Mouse (Mus musculus): ENCODE results near the gene Ndufv1.
"Not testable (repeated sequence)": the region's sequence is repeated elsewhere in the genome, so short reads cannot be mapped to it uniquely, and the experiment has no call there.

Gene Ndufv1

DNA sequence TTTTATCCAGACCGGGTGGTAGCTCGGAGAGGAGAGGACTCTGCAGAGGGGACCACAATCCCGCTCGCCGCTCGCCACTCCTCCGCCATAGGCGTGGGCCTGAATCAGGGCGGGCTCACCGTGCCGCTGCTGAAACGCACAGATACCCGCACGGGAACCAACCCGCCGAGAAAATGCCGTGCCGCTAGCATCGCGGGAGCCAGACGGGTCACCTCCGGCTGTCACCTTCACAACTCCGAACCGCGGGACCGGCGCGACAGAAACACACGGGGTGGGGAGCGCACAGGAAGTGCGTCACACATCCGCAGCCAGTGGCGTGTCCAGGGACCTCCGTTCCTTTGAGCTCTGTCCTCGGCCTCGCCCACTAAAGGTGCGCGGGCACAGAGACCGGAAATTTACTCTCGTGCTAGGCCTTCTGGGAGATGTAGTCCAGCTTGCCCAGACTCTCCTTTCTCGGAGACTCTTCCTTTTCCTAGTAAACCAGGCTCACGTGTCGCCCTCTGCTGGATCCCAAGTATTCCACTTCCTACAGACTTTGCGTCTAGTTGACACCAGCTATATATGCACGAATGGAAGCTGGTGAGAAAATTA is at the start of gene Ndufv1:
Ndufv1 (minus strand) TSS at position 375 of the 591 bp plus-strand sequence.
- DNase-seq (ENCODE audit: low read depth, low spot score), result peak; percentile 99

DNA sequence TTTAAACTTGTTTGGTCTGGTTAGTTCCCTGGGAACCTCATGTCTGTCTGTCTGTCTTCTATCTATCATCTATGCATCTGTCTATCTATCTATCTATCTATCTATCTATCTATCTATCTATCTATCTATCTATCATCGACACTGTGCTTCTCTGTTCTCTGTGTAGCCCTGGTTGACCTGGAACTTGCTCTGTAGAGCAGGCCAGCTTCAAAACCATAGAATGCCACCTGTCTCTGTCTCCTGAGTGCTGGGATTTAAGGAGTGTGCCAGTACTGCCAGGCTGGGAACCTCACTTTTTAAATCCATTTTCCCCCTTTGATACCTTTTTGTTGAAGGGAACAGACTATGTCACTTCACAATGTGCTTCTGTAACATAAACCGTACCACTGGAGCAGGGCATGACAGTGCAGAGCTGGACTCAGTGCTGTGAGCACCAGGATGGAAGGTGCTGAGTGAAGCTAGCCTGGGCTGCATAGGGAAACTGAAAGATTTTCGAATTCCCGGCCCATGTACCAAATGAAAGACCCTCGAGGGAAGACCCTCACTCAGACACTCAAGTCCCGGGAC is 48.4 kb upstream of the Ndufv1 start:
- DNase-seq (ENCODE audit: low read depth, low spot score), result no peak

DNA sequence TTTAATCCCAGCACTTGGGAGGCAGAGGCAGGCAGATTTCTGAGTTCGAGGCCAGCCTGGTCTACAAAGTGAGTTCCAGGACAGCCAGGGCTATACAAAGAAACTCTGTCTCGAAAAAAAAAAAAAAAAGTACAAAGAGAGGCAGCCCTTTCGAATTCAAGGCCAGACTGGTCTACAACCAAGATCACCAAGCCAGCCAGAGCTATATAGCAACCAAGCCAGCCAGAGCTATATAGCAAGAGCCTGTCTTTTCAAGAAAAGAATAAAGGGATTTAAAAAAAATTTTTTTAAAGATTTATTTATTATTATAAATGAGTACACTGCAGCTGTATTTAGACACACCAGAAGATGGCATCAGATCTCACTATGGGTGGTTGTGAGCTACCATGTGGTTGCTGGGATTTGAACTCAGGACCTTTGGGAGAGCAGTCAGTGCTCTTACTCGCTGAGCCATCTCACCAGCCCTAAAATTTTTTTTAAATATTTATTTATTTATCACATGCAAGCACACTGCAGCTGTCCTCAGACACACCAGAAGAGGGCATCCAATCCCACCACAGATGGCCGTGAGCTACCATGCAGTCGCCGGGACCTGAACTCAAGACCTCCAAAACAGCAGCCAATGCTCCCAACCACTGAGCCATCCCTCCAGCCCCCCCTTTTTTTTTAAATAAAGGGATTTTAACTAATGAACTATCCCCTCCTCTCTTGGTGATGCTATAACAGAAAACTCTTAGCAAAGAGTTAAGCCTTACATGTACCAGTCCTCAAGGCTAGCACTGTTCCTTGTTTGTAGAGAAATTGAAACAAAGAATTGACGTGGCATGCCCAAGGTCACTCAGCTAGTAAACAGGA is 47.7 kb upstream of the Ndufv1 start:
- not testable (repeated sequence) for DNase-seq (ENCODE audit: low read depth, low spot score)

GRCm38 (mm10) chr19:4059069-4059740 is 46.6 kb upstream of the Ndufv1 start, which contains the start of gene Gstp3:
Gene Gstp3 (minus strand): TSS chr19:4059569.
- no peak for DNase-seq (ENCODE audit: low read depth, low spot score)

DNA sequence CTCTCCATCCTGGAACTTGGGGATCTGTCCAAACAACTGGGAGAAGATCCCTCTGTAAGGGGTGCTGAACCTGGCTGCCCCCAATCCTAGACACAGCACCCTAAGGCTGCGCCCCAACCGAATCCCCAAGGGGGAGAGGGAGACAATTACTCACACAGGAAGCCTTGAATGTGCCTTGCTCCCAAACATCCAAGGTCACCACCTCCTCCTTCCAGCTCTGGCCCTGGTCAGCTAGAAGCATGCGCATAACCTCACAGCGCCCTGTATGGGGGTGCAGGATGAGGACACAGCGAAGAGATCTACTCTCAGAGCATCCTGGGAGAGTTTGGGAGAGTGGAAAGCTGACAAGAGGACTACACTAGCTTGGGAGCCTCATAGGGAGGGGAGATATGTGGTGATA is 46.0 kb upstream of the Ndufv1 start:
- no peak for DNase-seq (ENCODE audit: low read depth, low spot score)

DNA sequence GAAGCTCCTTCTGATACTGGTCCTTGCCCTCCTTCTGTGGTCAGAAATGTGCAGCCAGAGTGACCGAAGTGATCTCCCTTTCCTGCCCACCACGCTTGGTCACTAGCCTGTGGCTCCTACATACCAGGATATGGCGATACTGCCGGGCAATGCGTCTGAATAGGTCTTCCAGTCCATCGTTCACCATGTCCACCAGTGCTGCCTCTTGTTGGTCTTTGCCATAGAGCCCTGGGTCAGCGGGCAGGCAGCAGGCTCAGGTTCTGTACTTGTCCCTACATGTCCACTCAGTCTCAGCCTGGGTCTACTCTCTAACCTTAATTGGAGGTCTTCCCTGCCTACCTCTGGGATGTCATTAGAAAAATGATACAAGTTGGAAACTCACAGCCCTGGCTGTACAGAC is 45.4 kb upstream of the Ndufv1 start:
- no peak for DNase-seq (ENCODE audit: low read depth, low spot score)

- no peak for DNase-seq (ENCODE audit: low read depth, low spot score)
Measured at GRCm38 (mm10) chr19:4057389-4057788, 44.8 kb upstream of the Ndufv1 start.

DNA sequence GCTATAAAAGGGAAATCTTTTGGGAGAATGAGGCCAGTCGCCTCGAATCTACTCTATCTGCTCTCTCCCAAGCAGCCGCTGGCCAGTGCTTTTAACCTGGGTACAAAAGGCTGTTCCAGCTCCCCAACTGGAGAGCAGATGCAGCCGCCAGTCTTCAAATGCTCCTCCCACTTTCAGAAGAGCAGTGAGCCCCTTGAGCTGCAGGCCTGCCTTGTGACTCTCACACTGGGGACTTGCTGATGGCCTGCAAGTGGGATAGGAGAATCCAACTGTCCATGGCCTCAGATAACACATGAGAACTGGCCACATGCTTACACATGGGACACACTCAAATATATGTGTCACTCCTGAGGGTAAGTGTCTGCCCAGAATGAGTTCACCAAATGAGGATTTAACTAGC is 44.1 kb upstream of the Ndufv1 start:
- no peak for DNase-seq (ENCODE audit: low read depth, low spot score)

DNA sequence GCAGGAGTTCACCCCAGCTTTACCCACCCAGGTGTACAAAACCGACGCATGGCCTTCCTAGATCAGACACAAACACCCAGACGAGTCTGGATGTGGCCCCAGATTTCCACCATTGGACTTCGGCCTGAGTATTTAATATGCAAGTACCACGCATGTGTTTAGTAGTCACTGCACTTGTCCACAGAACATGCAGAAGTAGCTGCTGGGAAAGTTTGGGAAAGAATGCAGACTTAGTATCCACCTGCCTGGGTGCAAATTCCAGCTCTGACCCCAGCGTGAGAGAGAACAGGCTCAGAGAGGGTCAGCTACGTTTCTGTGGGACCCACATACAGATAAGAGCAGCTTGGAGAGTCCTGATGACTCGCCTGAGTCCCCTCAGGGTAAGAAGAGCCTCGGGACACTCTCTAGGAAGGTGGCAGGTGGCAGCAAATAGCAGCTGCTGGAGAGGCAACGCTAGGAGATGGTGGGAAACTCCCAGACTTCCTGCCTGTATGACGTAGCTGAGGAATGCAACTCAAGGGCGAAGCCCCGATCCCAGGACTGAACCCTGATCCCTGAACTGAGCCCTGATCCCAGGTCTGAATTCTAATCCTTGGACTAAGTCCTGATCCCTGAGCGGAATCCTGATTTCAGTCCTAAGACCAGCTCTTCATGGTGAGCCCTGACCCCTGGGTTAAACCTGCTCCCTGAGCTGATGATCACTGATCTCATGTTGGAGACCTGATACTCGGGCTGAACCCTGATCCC is 43.5 kb upstream of the Ndufv1 start:
- DNase-seq (ENCODE audit: low read depth, low spot score), result no peak

DNA sequence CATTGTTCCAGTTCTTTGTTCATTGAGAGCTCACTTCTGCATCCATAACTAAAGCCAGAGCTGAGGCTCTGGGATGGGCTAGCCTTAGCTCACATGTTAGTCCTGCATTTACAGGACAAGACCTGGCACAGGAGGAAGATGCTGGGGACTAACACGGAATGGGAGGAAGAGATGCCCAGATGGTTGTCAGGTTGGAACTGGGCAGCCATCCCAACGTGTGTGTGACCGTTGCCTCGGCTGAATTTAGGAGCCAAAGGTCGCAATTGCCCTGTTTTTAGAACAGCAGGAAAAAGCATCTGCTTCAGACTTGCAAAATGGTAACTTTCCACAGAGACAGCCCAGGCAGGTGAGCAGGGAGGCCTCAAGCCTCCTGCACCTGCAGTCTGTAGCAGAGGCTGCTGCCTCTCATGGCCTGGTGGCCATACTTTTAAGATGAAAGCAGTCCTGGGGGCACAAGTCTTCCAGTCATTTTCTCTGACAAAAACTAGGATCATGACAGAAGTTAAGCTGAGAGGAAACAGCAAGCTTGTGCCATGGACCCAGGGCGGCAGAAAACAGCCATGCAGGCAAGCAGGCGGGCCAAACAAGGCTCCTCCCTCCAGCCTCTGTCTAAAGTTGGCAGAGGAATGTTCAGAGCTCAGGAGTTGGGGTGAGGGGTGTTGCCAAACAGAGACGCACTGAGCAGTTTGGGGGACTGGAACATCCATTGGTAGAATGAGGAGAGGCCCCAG is 42.8 kb upstream of the Ndufv1 start:
- DNase-seq (ENCODE audit: low read depth, low spot score), result no peak

DNA sequence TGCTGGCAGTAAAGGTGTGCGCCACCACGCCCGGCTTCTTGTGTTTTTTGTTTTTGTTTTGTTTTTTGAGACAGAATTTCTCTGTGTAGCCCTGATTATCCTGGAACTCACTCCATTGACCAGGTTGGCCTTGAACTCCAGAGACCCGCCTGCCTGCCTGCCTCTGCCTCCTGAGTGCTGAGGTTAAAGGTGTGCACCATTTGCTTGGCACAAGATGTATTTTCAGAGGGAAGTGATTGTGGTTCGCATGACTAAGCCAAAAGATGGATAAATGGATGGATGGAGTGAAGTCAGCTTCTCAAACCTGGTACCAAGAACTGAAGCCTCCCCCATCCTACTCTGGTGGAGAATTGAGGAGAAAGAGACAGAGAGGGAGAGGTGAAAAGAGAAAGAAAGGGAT is 42.0 kb upstream of the Ndufv1 start:
- no peak for DNase-seq (ENCODE audit: low read depth, low spot score)

GRCm38 (mm10) chr19:4052516-4053030 is 40.0 kb upstream of the Ndufv1 start:
- DNase-seq (ENCODE audit: low read depth, low spot score), result no peak

- no peak for DNase-seq (ENCODE audit: low read depth, low spot score)
Measured at GRCm38 (mm10) chr19:4051741-4052515, 39.3 kb upstream of the Ndufv1 start.

DNA sequence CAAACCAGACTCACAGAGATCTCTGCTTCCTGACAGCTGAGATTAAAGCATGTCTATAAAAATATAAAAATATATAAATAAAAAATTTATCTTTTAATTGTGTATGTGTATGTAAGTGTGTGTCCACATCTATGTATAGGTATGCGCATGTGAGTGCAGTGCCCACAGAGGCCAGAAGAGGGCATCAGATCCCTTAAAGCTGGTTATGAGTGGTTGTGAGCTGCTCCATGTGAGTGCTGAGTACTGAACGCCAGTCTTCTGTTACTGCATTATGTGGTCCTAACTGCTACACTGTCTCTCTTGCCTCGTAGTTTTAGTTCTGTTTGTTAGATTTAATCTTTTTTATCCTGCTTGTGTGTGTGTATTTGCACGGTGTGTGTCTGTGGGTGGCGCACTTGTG is 38.4 kb upstream of the Ndufv1 start:
- no peak for DNase-seq (ENCODE audit: low read depth, low spot score)

DNA sequence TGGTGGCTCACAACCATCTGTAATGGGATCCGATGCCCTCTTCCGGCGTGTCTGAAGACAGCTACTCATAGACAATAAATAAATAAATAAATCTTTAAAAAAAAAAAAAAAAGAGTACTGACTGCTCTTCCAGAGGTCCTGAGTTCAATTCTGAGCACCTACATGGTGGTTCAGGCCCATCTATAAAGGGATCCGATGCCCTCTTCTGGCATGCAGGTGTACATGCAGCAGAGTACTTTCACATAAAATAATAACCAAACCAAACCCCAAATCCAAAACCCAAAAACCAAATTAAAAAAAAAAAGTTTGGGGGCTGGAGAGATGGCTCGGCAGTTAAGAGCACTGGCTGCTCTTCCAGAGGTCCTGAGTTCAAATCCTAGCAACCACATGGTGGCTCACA is 36.5 kb upstream of the Ndufv1 start:
- DNase-seq (ENCODE audit: low read depth, low spot score), result not testable (repeated sequence)

DNA sequence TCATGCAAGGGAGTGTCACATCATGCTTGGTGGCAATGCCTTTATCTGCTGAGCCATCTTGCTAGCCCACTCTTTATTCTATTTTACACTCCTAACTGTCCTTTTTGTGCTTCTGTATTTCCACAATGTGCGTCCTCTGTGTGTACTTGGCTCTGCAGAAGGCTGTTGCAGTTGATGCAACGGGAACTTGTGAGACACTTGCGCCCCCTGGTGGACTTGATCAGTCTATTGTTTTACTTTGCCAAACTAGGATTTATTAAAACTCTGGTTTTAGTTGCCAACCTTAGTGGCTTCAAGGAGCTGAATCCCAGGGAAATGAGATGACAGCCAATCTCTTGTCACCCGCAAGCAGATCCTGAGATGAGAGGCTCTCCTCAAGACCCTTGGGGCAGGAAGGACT is 35.3 kb upstream of the Ndufv1 start:
- DNase-seq (ENCODE audit: low read depth, low spot score), result peak; percentile 54

DNA sequence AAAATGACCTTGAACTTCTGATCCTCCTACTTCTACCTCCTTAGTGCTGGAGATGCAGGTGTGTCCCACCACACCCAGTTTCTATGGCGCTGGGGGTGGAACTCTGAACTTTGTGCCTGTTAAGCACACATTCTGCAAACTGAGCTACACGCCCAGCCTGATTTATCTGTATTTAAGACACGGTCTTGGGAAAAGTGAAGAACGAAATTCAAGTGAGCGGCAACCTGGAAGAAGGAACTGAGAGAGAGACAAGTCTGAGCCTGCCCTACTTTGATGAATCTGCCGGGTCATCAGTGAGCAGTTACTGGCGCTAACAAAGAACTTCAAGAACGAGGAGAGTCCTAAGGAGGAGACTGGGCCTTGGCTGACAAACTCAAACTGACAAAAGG is 34.3 kb upstream of the Ndufv1 start:
- no peak for DNase-seq (ENCODE audit: low read depth, low spot score)

DNA sequence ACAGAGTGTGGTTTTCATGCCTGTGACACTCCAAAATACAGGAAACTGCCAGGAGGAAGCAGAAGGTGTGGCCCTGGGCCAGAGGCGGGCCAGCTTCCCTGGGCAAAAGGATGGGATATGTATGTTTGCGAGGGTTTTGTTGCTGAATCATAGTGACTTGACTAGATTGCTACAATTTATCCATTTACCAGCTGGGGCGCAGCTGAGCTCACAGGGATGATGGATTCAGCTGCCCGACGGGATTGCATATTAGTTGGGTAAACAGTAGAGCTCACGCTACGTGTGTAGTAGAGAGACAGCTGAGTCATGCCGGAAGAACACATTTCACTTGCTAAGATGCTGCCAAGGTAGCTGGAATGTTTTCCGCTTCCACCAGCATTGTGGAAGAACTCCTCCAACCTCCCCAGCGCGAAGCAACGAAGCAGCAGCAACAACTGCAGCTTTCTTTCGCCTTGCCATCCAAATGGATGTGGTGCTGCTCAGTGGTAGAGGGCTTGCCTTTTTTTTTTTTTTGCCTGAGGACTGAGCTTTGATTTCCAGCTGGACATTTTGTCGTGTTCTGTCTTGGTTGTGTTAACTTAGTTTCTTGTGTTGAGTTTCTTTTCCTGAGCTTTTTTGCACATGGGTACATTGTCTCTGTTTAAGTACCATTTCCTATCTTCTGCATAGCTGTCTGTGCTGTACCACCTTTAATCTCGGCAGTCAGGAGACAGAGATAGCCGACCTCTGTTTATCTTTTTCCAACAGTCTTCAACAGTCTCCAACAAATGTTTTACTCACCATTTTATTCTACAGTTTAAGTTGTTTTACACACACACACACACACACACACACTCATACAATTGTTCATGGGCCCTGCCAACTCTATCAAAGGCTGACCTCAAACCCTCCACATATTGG is 33.6 kb upstream of the Ndufv1 start, which contains the start of gene Gstp2:
Gstp2 (minus strand) TSS at position 58 of the 900 bp plus-strand sequence.
- peak; percentile 92 for DNase-seq (ENCODE audit: low read depth, low spot score)

GRCm38 (mm10) chr19:4044109-4044508 is 31.5 kb upstream of the Ndufv1 start:
- not testable (repeated sequence) for DNase-seq (ENCODE audit: low read depth, low spot score)
